Mouse (Mus musculus): ENCODE data around the gene Ethe1.

GRCm38 (mm10) chr7:24636264-24636663 lies 48.9 kb downstream of the Ethe1 start, which contains the start of gene Lypd3:
- TF ChIP-seq POLR2A (IDR thresholded peaks at IDR 0.05; ENCODE audit: extremely low read depth, insufficient read depth, low read length) (no peak), CTCF (IDR thresholded peaks at IDR 0.05; ENCODE audit: extremely low read depth, insufficient read depth, low read length) (no peak)

Data from cortical plate, adult 2 months (tissue).